Mouse (Mus musculus): Measurements from ENCODE around the gene Herc3.

GRCm38 (mm10) chr6:58879987-58880386 is 48.7 kb downstream of the Herc3 start:
- no peak for TF ChIP-seq CTCF (IDR thresholded peaks at IDR 0.05; ENCODE audit: low read depth)
- TF ChIP-seq EP300 (IDR thresholded peaks at IDR 0.05; ENCODE audit: low read depth), result no peak

Measured in liver, embryonic 14.5 days (tissue).